Mouse (Mus musculus): ENCODE data around the gene Flywch1.

- no peak for TF ChIP-seq CTCF (IDR thresholded peaks at IDR 0.05; ENCODE audit: insufficient read depth, low read depth, low read length)
- TF ChIP-seq POLR2A (IDR thresholded peaks at IDR 0.05; ENCODE audit: insufficient read depth, low read depth, low read length), result no peak
Observed at GRCm38 (mm10) chr17:23742941-23743340, 28.5 kb downstream of the Flywch1 start.
